Mouse (Mus musculus) natural killer cell, adult 2 months (primary cell): ENCODE results near the gene Ubxn10.

Source experiments
- DNase-seq, 2 experiments: peaks; one replicate each; pipeline ENCODE4 v3.0.0; 2022; ENCODE audit warnings: low spot score in 2 of 2

Ubxn10 gene

DNA sequence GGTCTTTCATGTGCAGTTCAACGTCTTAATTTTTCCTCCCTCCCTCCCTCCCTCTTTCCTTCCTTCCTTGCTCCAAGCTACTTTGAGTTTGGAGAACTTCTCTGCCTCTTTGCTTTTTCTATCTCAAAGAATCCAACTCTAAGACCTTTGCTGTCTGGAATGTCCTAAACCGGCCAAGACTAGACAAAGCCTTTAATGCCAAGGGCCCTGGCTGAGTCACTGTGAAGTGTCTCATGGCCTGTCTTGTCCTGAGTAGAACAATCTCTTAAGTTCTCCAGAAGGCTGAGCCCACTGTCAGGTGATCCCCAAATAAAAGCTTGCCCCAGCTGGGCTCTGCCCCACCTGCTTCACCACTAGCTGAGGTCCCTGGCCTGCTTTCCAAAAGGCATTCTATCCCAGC is 34.9 kb downstream of the Ubxn10 start:
- no peak for DNase-seq

DNA sequence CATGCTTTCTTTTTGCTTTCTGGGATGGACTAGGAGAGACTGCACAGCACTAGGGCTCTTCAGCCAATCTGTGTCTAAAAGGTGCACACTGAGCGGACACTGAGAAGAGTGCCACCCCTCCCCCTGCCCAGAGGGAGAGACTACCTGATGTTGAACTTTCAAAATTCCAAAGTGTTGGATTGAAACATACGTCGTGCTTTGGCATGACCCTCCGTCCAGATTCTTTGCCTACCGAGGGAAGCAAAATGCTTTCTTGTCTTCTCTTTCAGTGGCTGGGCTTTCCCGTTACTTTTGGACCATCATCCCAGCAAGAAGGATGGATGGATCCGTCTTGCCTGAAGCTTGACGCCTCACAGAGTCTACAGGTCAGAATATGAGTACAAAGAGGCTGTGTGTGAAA is 35.9 kb downstream of the Ubxn10 start:
- no peak for DNase-seq

DNA sequence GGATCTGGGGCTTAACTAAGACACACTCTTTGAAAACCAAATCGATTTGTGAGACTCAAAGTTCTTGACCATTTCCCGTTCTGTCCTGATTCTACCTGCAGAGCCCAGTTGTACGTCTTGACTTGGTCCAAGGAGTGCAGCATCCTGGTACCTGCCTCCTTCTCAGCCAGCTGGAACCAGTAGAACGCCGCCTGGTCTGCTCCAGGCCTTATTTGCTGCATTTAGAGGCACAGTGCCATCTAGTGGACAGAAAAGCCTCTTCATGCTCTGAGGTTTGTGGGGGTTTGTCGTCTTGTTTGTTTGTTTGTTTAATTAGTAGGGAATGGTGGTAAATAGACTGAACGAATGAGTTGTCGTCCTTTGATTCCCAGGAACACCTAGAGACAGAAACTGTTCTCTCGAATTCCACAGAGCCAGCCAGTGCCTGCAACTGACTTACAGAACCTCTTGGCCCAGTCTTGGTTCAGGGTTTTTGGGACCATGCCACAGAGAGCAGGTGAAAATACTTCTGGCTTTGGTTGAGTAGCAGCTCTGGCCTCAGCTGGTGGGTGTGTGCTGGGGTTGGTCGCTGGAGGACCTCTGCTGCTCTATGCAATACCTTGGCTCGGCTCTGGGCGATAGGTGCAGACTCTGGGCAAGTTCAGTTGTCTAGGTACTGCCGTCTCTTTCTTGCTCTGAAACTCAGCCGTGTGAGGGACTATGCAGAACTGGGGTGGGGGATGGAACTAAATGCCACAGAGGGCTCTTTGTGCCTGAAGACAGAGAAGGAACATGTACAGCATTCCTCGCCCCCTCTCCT is 36.6 kb downstream of the Ubxn10 start:
- DNase-seq = peak; percentile 15 to 22

DNA sequence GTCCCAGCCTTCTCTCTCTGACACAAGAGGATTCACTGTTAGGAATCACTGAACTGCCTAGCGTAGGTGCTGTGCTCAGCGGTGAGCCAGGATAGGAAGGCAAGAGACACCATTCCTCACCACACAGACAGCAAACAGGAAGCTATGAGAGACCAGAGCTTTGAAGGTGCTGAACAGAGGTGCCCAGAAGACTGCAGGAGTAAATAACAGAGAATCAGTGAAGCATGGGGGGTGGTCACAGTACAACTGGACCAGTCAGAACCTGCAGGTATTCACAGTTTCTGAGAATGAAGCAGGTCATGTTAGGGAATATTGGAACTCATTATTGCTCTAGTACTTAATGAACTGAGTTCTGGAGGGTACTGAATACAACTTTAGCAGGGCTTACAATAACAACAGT is 38.7 kb downstream of the Ubxn10 start:
- no peak for DNase-seq

DNA sequence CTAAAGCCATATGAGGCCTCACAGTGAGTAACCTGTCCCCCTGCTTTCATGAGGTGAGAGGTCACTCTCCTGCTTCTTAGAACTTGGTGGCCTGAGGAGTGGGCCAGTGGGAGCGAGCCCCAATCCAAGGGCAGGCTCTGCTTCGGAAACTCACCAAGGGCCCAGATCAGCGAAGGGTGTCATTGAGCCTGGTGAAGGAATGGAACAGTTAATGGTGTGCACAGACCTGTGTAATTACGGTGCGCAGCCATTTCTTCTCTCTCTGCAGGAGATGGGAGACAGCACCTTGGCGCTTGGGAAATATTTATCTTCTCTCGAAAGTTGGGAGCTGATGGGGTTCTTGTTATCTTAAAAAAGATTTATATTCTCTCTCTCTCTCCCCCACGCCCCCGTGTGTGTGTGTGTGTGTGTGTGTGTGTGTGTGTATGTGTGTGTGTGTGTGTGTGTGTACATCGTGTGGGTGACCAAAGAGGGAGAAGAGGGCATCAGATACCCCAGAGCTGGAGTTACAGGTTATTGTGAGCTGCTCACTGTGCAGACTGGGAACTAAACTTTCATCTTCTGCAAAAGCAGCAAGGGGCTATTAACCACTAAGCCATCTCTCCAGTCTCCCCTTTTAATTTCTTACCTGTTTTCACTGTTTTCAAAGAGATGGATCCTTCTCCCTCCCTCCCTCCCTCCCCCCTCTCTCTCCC is 39.7 kb downstream of the Ubxn10 start:
- no peak for DNase-seq

DNA sequence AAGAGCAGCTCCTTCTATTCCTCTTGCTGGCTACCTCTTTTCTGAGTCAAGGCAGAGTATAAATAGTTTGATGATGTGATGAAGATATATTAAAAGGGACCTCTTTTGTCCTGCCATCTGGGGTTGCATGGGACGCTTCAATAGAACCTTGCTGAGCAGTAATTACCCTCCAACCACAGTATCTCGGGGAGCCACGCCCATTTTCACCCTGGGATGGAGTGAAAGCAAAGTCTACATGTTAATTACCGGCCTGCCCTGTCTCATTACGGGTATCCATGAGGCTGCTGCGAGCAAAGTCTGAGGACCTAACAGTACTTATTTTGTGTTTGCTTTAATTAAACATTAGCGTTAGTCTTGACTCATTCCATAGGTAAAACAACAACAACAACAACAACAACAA is 40.2 kb downstream of the Ubxn10 start:
- no peak for DNase-seq

DNA sequence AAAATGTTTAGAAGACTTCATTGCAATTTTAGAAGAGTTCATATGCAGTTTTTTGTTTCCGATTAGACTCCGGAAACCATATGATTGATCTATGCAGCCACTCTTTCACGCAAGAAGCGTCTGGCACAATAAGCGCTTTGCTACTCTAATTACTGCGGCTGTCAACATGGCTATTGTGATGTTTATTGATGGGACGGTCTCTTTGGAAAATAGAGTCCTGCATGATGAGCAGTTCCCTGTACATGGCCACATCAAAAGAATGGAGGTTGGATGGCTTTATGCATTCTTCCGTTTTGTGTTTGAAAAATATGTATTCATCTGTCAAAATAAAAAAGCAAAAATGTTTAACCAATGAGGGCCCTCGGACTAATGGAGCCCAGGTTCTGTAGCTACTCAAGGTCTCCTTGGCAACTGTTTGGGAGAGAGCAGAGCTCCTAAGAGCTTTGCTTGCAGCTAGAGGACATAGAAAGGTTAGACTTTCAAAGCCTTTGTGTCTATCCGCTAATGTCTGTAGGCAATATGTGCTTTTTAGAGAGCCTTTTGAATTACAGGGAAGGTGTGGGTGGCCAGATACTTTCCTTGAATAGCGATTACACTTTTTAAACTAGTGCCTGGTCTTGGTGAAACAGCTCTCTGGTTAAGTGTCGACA is 43.8 kb downstream of the Ubxn10 start:
- no peak for DNase-seq

DNA sequence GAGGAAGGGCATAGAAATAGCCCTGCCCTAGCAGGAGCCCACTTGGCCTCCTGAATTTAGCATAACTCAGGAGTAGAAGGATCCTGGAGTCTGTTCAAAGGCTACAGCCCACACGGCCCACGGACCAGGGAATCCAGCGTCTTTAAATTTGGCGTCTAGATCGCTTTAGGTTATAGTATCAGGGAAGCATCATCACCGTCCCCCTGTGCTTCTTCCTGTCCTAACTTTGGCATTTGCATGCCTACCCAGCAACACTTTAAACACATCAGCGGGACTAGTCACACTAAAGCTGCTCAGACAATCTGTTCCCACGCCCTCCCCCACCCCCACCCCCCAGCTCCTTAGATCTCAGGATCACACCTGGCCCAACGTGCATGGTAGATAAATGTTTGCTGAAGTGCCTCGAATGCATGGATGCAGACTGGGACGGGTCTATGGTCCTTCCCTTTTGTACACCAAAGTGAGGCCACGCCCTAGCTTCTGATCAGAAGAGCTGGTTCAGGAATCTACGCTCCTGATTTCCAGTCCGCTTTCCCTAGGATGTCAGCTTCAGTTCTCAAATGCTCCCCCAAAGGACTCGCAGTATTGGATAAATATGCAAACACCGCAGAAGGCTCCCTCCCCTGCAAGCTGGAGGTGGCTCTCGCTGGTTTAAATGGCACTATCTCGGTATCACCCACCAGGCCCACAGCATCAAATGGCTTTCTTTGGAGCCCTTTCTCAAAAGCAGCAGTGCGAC is 45.4 kb downstream of the Ubxn10 start:
- no peak for DNase-seq

DNA sequence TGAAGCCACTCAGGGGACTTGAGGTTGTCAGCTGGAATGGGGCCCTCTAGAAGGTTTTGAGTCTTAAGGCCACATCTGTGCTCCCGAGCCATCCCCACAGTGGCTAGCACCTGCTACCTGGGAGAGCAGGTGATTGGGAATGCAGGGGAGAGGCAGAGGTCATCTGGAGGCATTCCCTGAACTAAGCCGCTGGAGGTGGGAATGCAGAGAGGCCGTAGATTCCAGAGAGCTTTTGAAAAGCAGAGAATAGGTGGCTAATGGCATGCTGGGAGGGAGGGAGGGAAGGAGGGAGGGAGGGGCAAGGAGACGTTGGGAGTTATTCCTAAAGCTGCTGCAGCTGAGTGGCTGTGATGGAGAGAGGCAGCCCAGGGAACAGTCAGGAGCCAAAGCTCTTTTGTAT is 46.4 kb downstream of the Ubxn10 start:
- no peak for DNase-seq

DNA sequence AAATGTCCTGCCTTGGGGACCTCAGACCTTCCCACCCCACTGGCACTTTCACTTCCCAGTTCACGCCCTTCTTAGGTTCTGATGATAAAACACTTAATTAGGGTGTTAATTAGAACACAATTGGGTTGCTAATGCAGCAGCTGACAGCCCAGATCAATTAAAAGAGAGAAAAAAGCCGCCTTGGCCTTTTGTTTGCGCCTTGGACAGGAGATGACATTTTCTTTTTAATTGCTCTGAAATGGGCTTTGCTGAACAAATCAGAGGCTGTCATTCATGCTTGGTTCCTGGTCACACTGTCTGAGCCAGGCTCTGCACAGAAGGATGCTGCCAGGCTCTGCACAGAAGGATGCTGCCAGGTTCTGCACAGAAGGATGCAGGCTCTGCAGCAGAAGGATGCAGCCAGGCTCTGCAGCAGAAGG is 47.9 kb downstream of the Ubxn10 start:
- DNase-seq = no peak

DNA sequence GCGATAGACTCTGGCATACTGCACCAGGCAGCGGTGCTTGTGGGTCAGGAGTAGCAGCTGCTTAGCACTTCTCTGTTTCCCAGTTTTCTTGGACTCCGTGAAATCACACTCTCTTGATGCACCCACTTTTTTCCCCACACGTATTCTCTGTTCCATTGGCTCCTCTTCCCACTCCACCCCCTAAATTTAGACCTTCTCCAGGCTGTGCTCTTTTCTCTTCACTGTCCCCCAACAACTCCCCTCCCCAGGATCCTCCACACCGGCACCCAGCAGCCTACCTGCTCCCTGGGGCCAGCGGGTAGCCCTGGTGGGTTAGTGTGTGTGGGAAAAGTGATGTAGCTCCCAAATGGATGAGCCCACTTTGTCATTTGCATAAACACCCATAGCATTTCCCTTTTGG is 51.2 kb downstream of the Ubxn10 start:
- DNase-seq = no peak

DNA sequence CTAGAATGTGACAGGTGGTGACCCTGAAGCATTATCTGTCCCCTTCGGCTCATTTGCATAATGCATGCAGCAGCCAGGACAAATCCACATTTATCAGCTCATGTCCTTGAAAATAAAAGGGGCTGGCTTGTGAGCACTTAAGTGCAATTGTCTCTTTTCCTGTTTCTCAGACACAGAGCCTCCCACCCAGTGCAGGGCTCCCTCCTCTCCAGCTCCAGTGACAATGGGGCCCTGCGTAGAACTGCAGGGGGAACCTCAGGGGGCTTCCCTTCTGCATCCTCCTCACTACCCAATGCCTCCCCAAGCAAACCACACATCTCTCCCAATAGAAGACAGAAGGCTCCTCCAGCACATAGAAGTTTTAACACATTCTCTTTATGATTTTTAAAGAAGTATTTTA is 54.2 kb downstream of the Ubxn10 start:
- DNase-seq = no peak

DNA sequence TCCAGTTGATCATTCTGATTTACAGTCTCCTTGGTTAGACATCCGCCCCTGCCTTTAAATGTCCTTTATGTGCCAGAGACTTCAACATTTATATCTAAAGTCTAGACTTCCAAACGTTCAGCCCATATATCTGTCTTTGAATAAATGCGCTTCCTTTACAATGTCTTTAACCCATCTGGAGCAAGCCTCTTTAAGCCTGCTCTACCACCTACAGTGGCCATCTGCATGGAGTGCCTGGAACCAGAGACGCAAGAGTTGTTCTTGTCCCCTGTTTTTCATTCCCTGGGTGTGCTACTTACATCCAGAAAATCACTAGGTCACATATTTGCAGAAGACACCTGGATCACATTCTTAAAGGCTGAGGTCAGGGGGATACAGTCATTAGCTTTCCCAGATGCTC is 56.8 kb downstream of the Ubxn10 start:
- no peak for DNase-seq

DNA sequence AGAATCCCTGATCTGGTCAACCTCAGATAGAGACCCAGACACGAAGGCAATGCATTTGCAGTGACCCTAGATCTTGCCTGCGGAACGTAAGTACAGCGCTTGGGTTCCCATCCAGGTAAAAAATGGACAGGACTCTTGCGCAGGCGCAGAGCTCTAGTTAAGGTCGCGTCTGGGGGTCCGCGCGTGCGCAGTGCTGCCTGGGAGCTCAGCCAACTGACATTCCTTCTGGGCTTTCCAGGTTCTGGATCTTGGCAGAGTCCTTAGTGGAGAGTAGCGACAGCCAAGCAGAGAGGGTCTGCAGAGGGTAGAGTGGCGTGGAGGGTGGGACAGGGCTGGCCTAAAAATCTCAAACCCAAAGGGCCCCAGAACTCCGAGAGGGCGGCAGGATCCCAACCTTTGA is 59.4 kb downstream of the Ubxn10 start:
- DNase-seq = no peak

DNA sequence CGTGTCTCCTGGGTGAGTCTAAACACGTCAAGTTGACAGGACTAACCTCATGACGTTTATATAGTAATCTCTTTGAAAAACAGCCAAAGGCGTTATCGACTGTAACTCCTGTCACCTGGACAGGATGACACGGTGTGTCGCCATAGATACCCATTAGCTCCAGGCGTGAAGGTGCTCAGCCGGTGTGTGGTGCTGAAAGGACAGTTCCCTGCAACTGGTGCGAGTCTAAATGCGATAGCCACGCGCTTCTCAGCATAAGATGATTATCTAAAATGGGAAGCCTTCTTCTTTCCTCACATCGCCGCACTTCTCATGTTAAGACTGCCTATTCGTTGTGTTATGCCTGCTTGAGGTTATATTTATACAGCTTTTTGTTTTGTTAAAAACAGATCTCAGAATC is 60.5 kb downstream of the Ubxn10 start:
- no peak for DNase-seq

DNA sequence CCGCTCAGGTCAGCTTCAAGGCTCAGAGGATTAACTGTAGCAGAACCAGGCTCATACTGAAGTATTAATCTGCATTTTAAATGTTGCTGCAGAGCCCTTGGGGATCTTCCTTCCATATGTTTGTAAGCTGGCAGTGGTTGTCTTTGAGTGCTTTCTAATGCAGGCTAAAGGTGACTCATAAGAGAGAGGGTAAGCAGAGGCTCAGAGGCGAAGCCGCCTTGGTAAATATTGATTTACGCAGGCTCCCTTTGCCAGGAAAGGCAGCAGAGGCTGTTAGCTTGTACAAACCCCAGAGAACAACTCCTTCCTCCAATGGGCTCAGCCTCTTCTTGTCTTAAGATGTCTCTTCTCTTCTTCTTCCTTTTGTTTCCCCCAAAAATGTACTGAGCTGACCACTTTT is 64.8 kb downstream of the Ubxn10 start:
- DNase-seq = no peak

DNA sequence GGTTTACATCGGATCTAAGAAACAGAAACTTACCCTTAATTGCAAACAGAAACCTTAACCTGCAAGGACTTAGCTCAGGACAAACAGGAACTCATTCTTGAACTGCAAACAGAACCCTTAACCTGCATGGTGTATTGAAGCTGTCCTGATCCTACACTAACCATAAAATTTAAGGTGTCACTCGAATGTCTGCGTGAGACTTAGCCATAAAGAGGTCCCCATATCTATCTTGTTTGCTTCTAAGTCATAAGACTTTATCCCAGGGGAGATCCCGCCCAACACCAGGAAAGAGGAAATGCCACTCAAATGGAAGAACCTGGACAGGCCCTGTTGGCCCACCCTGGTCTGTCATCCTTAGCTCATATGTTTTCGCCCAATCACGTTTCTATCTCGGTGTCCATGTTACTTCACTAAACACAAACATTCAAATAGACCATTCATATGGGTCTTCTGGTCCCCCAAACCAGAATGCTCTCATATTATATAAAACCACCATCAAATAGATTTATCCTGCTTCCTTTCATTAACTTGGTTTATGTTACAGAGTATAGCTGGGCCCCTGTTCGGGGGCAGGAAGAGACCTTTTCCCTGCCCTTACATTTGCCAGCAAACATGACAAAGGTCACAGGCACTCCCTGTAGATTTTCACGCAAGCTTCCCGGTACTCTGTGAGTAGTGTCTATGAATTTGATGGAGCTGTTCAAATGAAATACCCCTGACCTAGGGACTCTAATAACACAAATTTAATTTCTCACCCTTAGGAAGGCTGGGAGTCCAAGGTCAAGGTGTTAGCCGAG is 66.7 kb downstream of the Ubxn10 start:
- DNase-seq = no peak

DNA sequence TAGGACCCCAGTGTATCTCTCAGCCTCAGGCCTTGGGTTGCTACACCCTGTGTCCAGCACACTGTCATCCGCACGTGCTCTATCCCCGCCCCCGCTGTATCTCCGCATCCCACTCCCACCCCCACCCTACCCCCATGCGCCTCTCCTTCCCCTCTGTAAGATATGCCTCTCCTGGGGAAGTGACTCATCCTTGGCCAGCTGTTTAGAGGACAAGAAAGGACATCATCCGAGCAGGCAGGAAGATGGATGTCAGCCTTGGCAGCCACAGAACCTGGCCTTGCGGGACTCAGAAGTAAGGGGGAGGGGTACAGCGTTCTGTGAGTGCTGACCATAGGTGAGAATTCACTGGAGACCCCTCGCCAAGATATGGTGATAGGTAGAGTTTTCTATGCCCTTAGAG is 70.4 kb downstream of the Ubxn10 start:
- no peak for DNase-seq

DNA sequence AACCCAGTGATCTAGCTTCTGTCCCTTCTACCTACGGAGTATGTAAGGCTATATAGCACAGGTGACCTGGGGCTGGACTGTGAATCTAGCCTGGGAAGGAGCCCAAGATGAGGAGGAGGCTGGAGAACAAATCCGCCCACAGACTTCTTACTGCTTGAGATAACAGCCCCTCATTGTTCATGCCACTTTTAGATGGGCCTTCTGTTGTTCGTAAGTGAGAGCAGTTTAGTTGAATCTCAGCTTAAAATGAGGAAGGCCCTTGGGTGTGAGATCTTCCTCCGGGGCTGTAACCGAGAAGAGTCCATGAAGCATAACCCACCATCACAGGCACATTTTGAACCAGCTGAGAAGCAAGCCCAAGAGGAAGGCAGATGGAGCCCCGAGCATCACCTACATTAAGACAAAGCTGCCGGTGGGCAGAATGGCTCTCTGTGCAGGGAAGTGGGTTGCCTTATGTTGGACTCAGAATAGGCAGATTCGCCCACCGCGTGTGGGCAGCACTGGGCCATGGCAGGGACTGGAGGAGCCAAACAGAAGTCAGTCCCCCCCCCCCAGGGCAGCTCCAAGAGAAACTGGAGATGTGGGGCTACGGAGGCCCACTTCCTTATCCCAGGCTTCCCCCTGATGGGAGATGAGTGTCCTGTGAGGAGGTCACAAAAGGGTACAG is 76.9 kb downstream of the Ubxn10 start:
- no peak for DNase-seq
